In genomic region chr12:101975167-101975600, GRCm38 (mm10) we compare ENCODE assay signal across 8 mouse cellular contexts. TPM values are rescaled to one million over a fixed set of nuclear protein-coding genes. Genes with fewer than 3 reads are reported as not detected.
DNase-seq lines count a peak whose midpoint lies in the region; ATAC-seq and TF ChIP-seq lines count a peak whose summit lies in the region.

No protein-coding gene starts in this region.

- peak overlapping the region; percentile 95 for H3K27ac ChIP-seq in heart, embryonic 15.5 days
- H3K27ac ChIP-seq in embryonic facial prominence, embryonic 14.5 days (replicated peaks; ENCODE audit: low read depth, low read length), result peak overlapping the region; percentile 93
- peak overlapping the region; percentile 94 for H3K27ac ChIP-seq in limb, embryonic 12.5 days
- peak overlapping the region; percentile 95 for H3K27ac ChIP-seq in neural tube, embryonic 15.5 days (replicated peaks)

- peak overlapping the region; percentile 86 for H3K9ac ChIP-seq in heart, embryonic 15.5 days
- H3K9ac ChIP-seq in embryonic facial prominence, embryonic 14.5 days (ENCODE audit: low read depth, low read length), result peak overlapping the region; percentile 95
- peak overlapping the region; percentile 92 for H3K9ac ChIP-seq in limb, embryonic 12.5 days (replicated peaks)
- peak overlapping the region; percentile 90 for H3K9ac ChIP-seq in neural tube, embryonic 15.5 days (replicated peaks)

- H3K36me3 ChIP-seq in heart, embryonic 15.5 days, result 0 out of 2 replicates have a peak, but pooled peaks cover 5% of the 10 kb centered on the region
- peaks cover 39% of the 10 kb centered on the region for H3K36me3 ChIP-seq in E14TG2a.4 (ENCODE audit: insufficient read depth, low read length)
- 0 out of 2 replicates have a peak, but pooled peaks cover 10% of the 10 kb centered on the region for H3K36me3 ChIP-seq in embryonic facial prominence, embryonic 14.5 days (ENCODE audit: control insufficient read depth, insufficient read depth, low read length)
- peaks cover 7% of the 10 kb centered on the region; the same call in 1 of the 2 replicates for H3K36me3 ChIP-seq in limb, embryonic 12.5 days
- no peaks in the 10 kb centered on the region for H3K36me3 ChIP-seq in neural tube, embryonic 15.5 days

- H3K4me1 ChIP-seq in heart, embryonic 15.5 days (replicated peaks), result peaks cover 25% of the 10 kb centered on the region
- H3K4me1 ChIP-seq in E14TG2a.4 (replicated peaks; ENCODE audit: low read depth, low read length), result peaks cover 49% of the 10 kb centered on the region
- H3K4me1 ChIP-seq in embryonic facial prominence, embryonic 14.5 days (ENCODE audit: control insufficient read depth, insufficient read depth, low read length), result peaks cover 8% of the 10 kb centered on the region
- H3K4me1 ChIP-seq in limb, embryonic 12.5 days (replicated peaks), result peaks cover 16% of the 10 kb centered on the region
- H3K4me1 ChIP-seq in neural tube, embryonic 15.5 days, result peaks cover 29% of the 10 kb centered on the region

- peak overlapping the region; percentile 68 for H3K4me2 ChIP-seq in heart, embryonic 15.5 days
- H3K4me2 ChIP-seq in embryonic facial prominence, embryonic 14.5 days (ENCODE audit: low read depth, low read length), result peak overlapping the region; percentile 74
- peak overlapping the region; percentile 72 for H3K4me2 ChIP-seq in limb, embryonic 12.5 days
- peak overlapping the region; percentile 73 for H3K4me2 ChIP-seq in neural tube, embryonic 15.5 days

- H3K9me3 ChIP-seq in heart, embryonic 15.5 days (replicated peaks), result no peaks in the 10 kb centered on the region
- no peaks in the 10 kb centered on the region for H3K9me3 ChIP-seq in E14TG2a.4 (ENCODE audit: low read length)
- no peaks in the 10 kb centered on the region for H3K9me3 ChIP-seq in embryonic facial prominence, embryonic 14.5 days (ENCODE audit: control insufficient read depth, low read length)
- no peaks in the 10 kb centered on the region for H3K9me3 ChIP-seq in limb, embryonic 12.5 days
- no peaks in the 10 kb centered on the region for H3K9me3 ChIP-seq in neural tube, embryonic 15.5 days (replicated peaks)

- H3K4me3 ChIP-seq in heart, embryonic 15.5 days, result peak overlapping the region; percentile 82
- H3K4me3 ChIP-seq in E14TG2a.4 (replicated peaks; ENCODE audit: low read length), result peak overlapping the region; percentile 95
- H3K4me3 ChIP-seq in embryonic facial prominence, embryonic 14.5 days (ENCODE audit: low read depth, low read length), result peak overlapping the region; percentile 88
- H3K4me3 ChIP-seq in limb, embryonic 12.5 days (replicated peaks), result peak overlapping the region; percentile 89
- H3K4me3 ChIP-seq in neural tube, embryonic 15.5 days (replicated peaks), result peak overlapping the region; percentile 86

- under 1% methylated on average over 23 of the region's 23 CpGs for WGBS in heart, embryonic 15.5 days
- WGBS in embryonic facial prominence, embryonic 14.5 days, result under 1% methylated on average over 23 of the region's 23 CpGs
- under 1% methylated on average over 23 of the region's 23 CpGs for WGBS in limb, embryonic 12.5 days
- WGBS in neural tube, embryonic 15.5 days, result 0% methylated on average over 23 of the region's 23 CpGs

- H3K27me3 ChIP-seq in heart, embryonic 15.5 days, result no peaks in the 10 kb centered on the region
- H3K27me3 ChIP-seq in E14TG2a.4 (ENCODE audit: insufficient read depth, low read length), result no peaks in the 10 kb centered on the region
- H3K27me3 ChIP-seq in embryonic facial prominence, embryonic 14.5 days (replicated peaks; ENCODE audit: control insufficient read depth, insufficient read depth, low read length), result no peaks in the 10 kb centered on the region
- no peaks in the 10 kb centered on the region for H3K27me3 ChIP-seq in limb, embryonic 12.5 days
- H3K27me3 ChIP-seq in neural tube, embryonic 15.5 days (replicated peaks), result no peaks in the 10 kb centered on the region

- no peak for DNase-seq in heart, postnatal 25 days (ENCODE audit: low spot score)
- no peak for DNase-seq in embryonic facial prominence, embryonic 14.5 days (ENCODE audit: low spot score)
- DNase-seq in ovary, adult 18-20 months (ENCODE audit: low spot score), result no peak
- no peak for DNase-seq in spleen, postnatal 36 days (ENCODE audit: low spot score in 2 of 2)

- no peak for TF ChIP-seq CTCF in E14TG2a.4 (conservative IDR thresholded peaks at IDR 0.05; ENCODE audit: low read length)

- ATAC-seq in heart, embryonic 15.5 days (replicated peaks; ENCODE audit: insufficient number of reproducible peaks, insufficient read depth, low FRiP score, low read depth), result peak; percentile 56
- peak; percentile 30 for ATAC-seq in embryonic facial prominence, embryonic 14.5 days (ENCODE audit: low read depth)
- no peak for ATAC-seq in limb, embryonic 12.5 days (ENCODE audit: insufficient number of reproducible peaks, insufficient read depth, low FRiP score, low TSS enrichment, low read depth)
- peak; percentile 48 for ATAC-seq in neural tube, embryonic 15.5 days (ENCODE audit: low FRiP score)

- intact Hi-C loops in heart, postnatal 25 days (cut with DNase I), result loop anchor here (1.0 to 5.0 kb wide), 2 partner anchors 62 to 492 kb away; partner anchors contain the start of genes Golga5 and Trip11

RNA-seq across cellular contexts. Expression of gene Cpsf2, which starts 0.6 kb away (rescaled TPM):
- polyA plus RNA-seq in heart, embryonic 15.5 days (2015; fragmentation: Nextera tagmentation; extraction: Ambion mirVana), result 17.8 and 18.7 TPM in 2 replicates
- total RNA-seq in heart, postnatal 25 days (2021), result 10 to 100 TPM; 13.2 to 13.9 TPM
- 27.3 and 29.2 TPM in 2 replicates for polyA plus RNA-seq in embryonic facial prominence, embryonic 14.5 days (2014; fragmentation: Nextera tagmentation; extraction: Ambion mirVana)
- polyA plus RNA-seq in limb, embryonic 12.5 days (2016; fragmentation: Nextera tagmentation; extraction: Ambion mirVana), result 32.3 and 34.4 TPM in 2 replicates
- polyA plus RNA-seq in neural tube, embryonic 15.5 days (2015; fragmentation: Nextera tagmentation; extraction: Ambion mirVana), result 28.9 and 29.0 TPM in 2 replicates

RNA-seq across cellular contexts. Expression of gene Atxn3, which starts 17.1 kb away (rescaled TPM):
- 7.8 and 8.9 TPM in 2 replicates for polyA plus RNA-seq in heart, embryonic 15.5 days (2015; fragmentation: Nextera tagmentation; extraction: Ambion mirVana)
- 10 to 100 TPM; 11.1 to 11.5 TPM for total RNA-seq in heart, postnatal 25 days (2021)
- 11.3 and 13.2 TPM in 2 replicates for polyA plus RNA-seq in embryonic facial prominence, embryonic 14.5 days (2014; fragmentation: Nextera tagmentation; extraction: Ambion mirVana)
- polyA plus RNA-seq in limb, embryonic 12.5 days (2016; fragmentation: Nextera tagmentation; extraction: Ambion mirVana), result 10.8 and 11.6 TPM in 2 replicates
- polyA plus RNA-seq in neural tube, embryonic 15.5 days (2015; fragmentation: Nextera tagmentation; extraction: Ambion mirVana), result 9.8 and 12.5 TPM in 2 replicates
